Mouse (Mus musculus): Measurements from ENCODE around the gene Fam71e2. TPM values are rescaled to one million over a fixed set of nuclear protein-coding genes. Genes with fewer than 3 reads are reported as not detected.

Fam71e2 gene
- polyA plus RNA-seq, 1 experiment = not detected

DNA sequence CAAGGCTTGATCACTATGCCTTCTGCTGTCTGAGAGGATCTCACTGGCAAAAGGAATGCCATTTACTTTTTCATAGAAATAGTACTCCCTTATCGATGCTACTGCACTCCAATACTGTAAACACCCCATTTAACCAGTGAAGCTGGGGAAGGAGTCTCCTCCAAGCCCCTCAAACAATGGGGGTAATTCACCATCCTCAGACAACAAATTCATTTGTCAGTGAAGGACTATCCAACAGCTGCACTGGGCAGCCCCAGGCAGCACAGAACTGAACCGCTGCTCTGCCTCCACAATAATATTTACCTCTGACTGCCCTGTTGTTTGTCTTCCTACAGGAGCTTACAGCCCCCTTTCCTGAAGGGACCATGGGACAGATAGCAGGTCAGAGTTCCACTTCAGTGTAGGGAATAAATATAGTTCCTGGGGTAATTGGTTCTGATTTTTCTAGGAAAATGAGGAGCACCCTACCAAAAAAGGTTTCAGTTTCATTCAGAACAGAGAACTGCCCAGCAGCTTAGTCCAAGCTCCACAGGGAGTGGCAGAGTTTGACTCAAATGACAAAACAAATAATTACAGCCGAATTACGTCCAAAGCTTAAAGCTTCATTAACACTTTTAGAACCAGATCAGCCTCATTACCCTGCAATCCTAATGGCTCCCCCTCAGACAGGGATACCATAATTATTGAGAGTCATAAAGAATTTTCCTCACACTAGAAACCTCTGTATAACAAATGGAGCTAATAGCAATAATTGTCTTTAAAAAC is 6.0 kb downstream of the Fam71e2 start:
- Histone ChIP-seq H3K36me3 (ENCODE audit: control insufficient read depth, insufficient read depth) (no peaks in the 10 kb centered on the region), H3K4me2 (ENCODE audit: low read depth) (peak overlapping the region; percentile 69), H3K79me2 (ENCODE audit: control insufficient read depth, insufficient read depth) (no peaks in the 10 kb centered on the region), H3ac (ENCODE audit: control insufficient read depth, insufficient read length) (no peak overlapping the region), H3K27me3 (ENCODE audit: control insufficient read depth, insufficient read depth, insufficient read length) (peaks cover 4% of the 10 kb centered on the region), H3K4me3 (no peak overlapping the region)
- TF ChIP-seq USF1 (IDR thresholded peaks at IDR 0.05; ENCODE audit: low read depth) (no peak), CEBPB (IDR thresholded peaks at IDR 0.05; ENCODE audit: insufficient read depth, poor library complexity, severe bottlenecking) (no peak), TCF12 (IDR thresholded peaks at IDR 0.05; ENCODE audit: insufficient read depth, poor library complexity, severe bottlenecking) (no peak), SRF (IDR thresholded peaks at IDR 0.05; ENCODE audit: control insufficient read depth, insufficient read length, low read depth) (no peak), TCF3 (IDR thresholded peaks at IDR 0.05; ENCODE audit: insufficient read length, low read depth) (no peak), MYOG (IDR thresholded peaks at IDR 0.05; ENCODE audit: control insufficient read depth in 1 of 3, insufficient read depth in 1 of 3, insufficient read length in 2 of 3, low read depth in 2 of 3) (no peak), POLR2AphosphoS2 (IDR thresholded peaks at IDR 0.05; ENCODE audit: insufficient read length, low read depth) (no peak), MAX (IDR thresholded peaks at IDR 0.05; ENCODE audit: low read depth) (no peak), MYOD1 (IDR thresholded peaks at IDR 0.05; ENCODE audit: control insufficient read depth in 1 of 3, insufficient read length in 2 of 3, low read depth in 2 of 3) (no peak), REST (IDR thresholded peaks at IDR 0.05; ENCODE audit: insufficient read depth, insufficient read length) (no peak)

DNA sequence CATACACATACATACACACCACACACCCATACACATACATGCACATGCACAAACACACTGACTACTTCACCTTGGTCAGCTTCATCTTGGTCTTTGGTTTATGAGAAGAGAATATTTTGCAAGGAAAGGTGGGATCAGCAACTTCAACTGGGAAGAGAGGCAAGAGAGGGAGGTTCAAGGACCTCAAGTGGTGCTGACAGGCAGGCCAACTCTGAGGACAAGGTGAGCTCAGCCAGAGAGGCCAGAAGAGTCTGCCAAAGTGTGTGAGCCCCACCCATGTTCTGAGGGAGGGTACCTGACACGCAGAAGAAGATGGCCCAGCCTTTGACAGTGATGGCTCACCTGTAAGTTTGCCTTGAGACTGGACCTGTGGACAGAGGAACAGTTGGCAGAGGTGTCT is 11.4 kb downstream of the Fam71e2 start:
- Histone ChIP-seq H3K36me3 (ENCODE audit: control insufficient read depth, insufficient read depth) (no peaks in the 10 kb centered on the region), H3K27me3 (ENCODE audit: control insufficient read depth, insufficient read depth, insufficient read length) (no peaks in the 10 kb centered on the region), H3ac (ENCODE audit: control insufficient read depth, insufficient read length) (no peak overlapping the region), H3K4me2 (ENCODE audit: low read depth) (no peak overlapping the region), H3K79me2 (ENCODE audit: control insufficient read depth, insufficient read depth) (no peaks in the 10 kb centered on the region), H3K4me3 (no peak overlapping the region)
- TF ChIP-seq POLR2A (IDR thresholded peaks at IDR 0.05; ENCODE audit: insufficient read length, low read depth) (no peak), REST (IDR thresholded peaks at IDR 0.05; ENCODE audit: insufficient read depth, insufficient read length) (no peak)

DNA sequence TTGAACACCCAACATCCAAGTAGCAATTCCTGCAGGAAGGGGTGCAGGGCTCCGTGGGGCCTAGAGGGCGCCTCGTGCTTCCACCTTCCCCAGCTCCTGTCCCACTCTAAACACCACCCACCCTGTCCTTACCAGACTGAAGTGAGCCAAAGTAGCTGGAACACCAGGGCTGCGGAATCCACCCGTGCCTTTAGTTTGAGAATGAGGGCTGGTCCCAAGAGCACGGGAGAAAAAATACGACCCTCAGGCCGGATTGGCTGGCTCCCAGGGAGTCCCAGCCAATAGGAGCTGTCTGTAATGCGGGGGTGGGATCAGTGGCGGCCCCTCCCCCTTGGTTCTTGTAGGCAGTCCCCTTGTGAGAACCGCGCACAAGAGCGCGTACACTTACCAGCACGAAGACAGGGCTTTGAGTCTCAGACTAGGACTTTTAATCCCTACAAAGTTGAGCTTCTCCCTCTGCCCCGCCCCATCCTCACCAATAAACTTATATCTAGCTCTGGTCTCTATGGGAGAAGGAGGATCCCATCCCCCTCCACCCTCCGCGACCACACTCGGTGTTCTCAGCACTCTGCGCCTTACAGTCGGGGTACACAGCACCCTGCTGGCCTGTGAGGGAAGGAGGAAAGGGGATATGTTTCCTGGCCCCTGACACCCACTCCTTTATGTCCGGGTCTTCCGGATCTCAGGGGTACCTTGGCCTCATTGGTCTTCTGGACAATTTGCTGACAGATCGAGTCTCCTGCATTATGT is 18.1 kb downstream of the Fam71e2 start, which contains the start of gene Cox6b2:
Gene Cox6b2 (minus strand): TSS at position 274 of the 750 bp plus-strand sequence.
- H3ac ChIP-seq (ENCODE audit: control insufficient read depth, insufficient read length) = no peak within 1 kb of the TSS
- no peak within 1 kb of the TSS for H3K4me3 ChIP-seq
- H3K36me3 ChIP-seq (ENCODE audit: control insufficient read depth, insufficient read depth) = no peaks in the 10 kb centered on the region
- TF ChIP-seq E2F4 (IDR thresholded peaks at IDR 0.05; ENCODE audit: insufficient read depth) (no peak), CEBPB (IDR thresholded peaks at IDR 0.05; ENCODE audit: insufficient read depth, poor library complexity, severe bottlenecking) (no peak), TCF3 (IDR thresholded peaks at IDR 0.05; ENCODE audit: insufficient read length, low read depth) (no peak), USF1 (IDR thresholded peaks at IDR 0.05; ENCODE audit: low read depth) (no peak), REST (IDR thresholded peaks at IDR 0.05; ENCODE audit: insufficient read depth, insufficient read length) (no peak), MYOD1 (IDR thresholded peaks at IDR 0.05; ENCODE audit: control insufficient read depth in 1 of 3, insufficient read length in 2 of 3, low read depth in 2 of 3) (no peak), MAX (IDR thresholded peaks at IDR 0.05; ENCODE audit: low read depth) (no peak), POLR2A (IDR thresholded peaks at IDR 0.05; ENCODE audit: insufficient read length, low read depth) (no peak), POLR2AphosphoS2 (IDR thresholded peaks at IDR 0.05; ENCODE audit: insufficient read length, low read depth) (no peak), TCF12 (IDR thresholded peaks at IDR 0.05; ENCODE audit: insufficient read depth, poor library complexity, severe bottlenecking) (no peak), MYOG (IDR thresholded peaks at IDR 0.05; ENCODE audit: control insufficient read depth in 1 of 3, insufficient read depth in 1 of 3, insufficient read length in 2 of 3, low read depth in 2 of 3) (no peak), SRF (IDR thresholded peaks at IDR 0.05; ENCODE audit: control insufficient read depth, insufficient read length, low read depth) (no peak)
- H3K4me2 ChIP-seq (ENCODE audit: low read depth) = no peak within 1 kb of the TSS
- H3K27me3 ChIP-seq (ENCODE audit: control insufficient read depth, insufficient read depth, insufficient read length) = no peaks in the 10 kb centered on the region
- no peaks in the 10 kb centered on the region for H3K79me2 ChIP-seq (ENCODE audit: control insufficient read depth, insufficient read depth)

DNA sequence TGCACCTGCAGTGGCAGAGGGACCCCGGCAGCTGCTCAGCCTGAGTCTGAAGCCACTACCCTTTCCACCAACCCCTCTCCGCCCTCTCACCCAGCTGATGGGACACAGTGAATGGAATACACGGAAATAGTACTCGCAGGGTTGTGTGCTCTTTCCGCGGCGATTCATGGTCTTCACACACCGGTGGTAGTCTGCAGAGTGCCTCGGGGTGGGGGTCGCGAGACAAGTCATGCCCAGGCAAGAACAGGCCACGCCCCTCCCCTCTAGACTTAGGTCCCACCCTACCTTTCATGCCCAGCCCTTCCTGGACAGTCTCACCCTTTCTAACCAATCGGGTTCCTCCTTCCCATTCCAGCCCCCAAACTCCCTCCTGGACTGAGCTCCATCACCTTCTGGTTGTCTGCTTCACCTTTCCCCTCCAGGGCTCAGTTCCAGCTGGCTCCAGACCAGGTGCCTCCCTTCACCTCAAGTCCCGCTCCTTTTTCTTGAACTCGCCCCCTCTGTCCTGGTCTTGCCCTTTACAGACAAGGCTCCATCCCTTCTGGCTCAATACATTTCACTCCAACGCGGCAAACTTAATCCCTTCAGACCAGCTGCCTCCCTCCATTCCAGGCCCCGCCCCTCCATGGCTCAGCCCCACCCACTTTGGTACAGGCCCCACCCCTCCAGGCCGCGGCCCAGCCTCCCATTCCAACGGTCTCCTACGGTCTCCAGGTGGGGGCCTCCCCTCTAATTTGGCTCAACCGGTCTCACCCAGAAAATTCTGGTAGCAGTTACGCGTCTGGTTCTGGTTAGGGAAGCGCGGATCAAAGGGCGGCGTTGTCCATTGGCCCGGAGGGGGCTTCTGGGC is 18.9 kb downstream of the Fam71e2 start:
- Histone ChIP-seq H3K4me3 (no peak overlapping the region), H3K4me2 (ENCODE audit: low read depth) (no peak overlapping the region), H3ac (ENCODE audit: control insufficient read depth, insufficient read length) (no peak overlapping the region), H3K36me3 (ENCODE audit: control insufficient read depth, insufficient read depth) (no peaks in the 10 kb centered on the region), H3K27me3 (ENCODE audit: control insufficient read depth, insufficient read depth, insufficient read length) (no peaks in the 10 kb centered on the region), H3K79me2 (ENCODE audit: control insufficient read depth, insufficient read depth) (no peaks in the 10 kb centered on the region)
- TF ChIP-seq E2F4 (IDR thresholded peaks at IDR 0.05; ENCODE audit: insufficient read depth) (no peak), MAX (IDR thresholded peaks at IDR 0.05; ENCODE audit: low read depth) (no peak), SRF (IDR thresholded peaks at IDR 0.05; ENCODE audit: control insufficient read depth, insufficient read length, low read depth) (no peak), REST (IDR thresholded peaks at IDR 0.05; ENCODE audit: insufficient read depth, insufficient read length) (no peak), MYOG (IDR thresholded peaks at IDR 0.05; ENCODE audit: control insufficient read depth in 1 of 3, insufficient read depth in 1 of 3, insufficient read length in 2 of 3, low read depth in 2 of 3) (no peak), CEBPB (IDR thresholded peaks at IDR 0.05; ENCODE audit: insufficient read depth, poor library complexity, severe bottlenecking) (no peak), POLR2AphosphoS2 (IDR thresholded peaks at IDR 0.05; ENCODE audit: insufficient read length, low read depth) (no peak), POLR2A (IDR thresholded peaks at IDR 0.05; ENCODE audit: insufficient read length, low read depth) (no peak), TCF12 (IDR thresholded peaks at IDR 0.05; ENCODE audit: insufficient read depth, poor library complexity, severe bottlenecking) (no peak), MYOD1 (IDR thresholded peaks at IDR 0.05; ENCODE audit: control insufficient read depth in 1 of 3, insufficient read length in 2 of 3, low read depth in 2 of 3) (no peak), TCF3 (IDR thresholded peaks at IDR 0.05; ENCODE audit: insufficient read length, low read depth) (no peak), USF1 (IDR thresholded peaks at IDR 0.05; ENCODE audit: low read depth) (no peak)
